In genomic region chr4:136247729-136248463, GRCm38 (mm10) we compare ENCODE assay signal across 8 mouse cellular contexts. TPM values are rescaled to one million over a fixed set of nuclear protein-coding genes. Genes with fewer than 3 reads are reported as not detected.
A peak's percentile ranks its signal among the peaks of the same experiment; 100 is the strongest.
DNase-seq lines count a peak whose midpoint lies in the region; ATAC-seq and TF ChIP-seq lines count a peak whose summit lies in the region.

Gene Tcea3, plus strand, starts transcription at chr4:136247729.

- H3K4me1 ChIP-seq in hindbrain, embryonic 14.5 days (replicated peaks; ENCODE audit: control insufficient read depth, insufficient read depth, low read length) = peaks cover 14% of the 10 kb centered on the region
- peaks cover 19% of the 10 kb centered on the region for H3K4me1 ChIP-seq in liver, adult 2 months (ENCODE audit: control insufficient read depth, insufficient read depth, low read length)

- TF ChIP-seq CTCF in C2C12 (IDR thresholded peaks at IDR 0.05; ENCODE audit: control insufficient read depth, insufficient read depth, insufficient read length) = no peak
- TF ChIP-seq CTCF in liver, adult 2 months (IDR thresholded peaks at IDR 0.05; ENCODE audit: low read depth, low read length) = no peak

- DNase-seq in T-cell, adult 2 months (ENCODE audit: low spot score) = peak; percentile 10
- peak; percentile 74 for DNase-seq in gastrocnemius, adult 18-20 months (ENCODE audit: low spot score)
- no peak for DNase-seq in hindbrain, embryonic 14.5 days (ENCODE audit: low spot score)
- peak; percentile 57 for DNase-seq in liver, adult 2 months (ENCODE audit: extremely low read depth, low read depth, low spot score)
- DNase-seq in neural tube, embryonic 10.5 days (ENCODE audit: extremely low spot score, low spot score) = peak; percentile 71
- DNase-seq in layer of hippocampus, postnatal 14 days (ENCODE audit: low spot score in 2 of 2) = no peak
- DNase-seq in frontal cortex, postnatal 14 days (ENCODE audit: low spot score in 2 of 2) = no peak

- H3K27me3 ChIP-seq in C2C12 (ENCODE audit: control insufficient read depth, insufficient read depth, insufficient read length) = no peaks in the 10 kb centered on the region
- H3K27me3 ChIP-seq in hindbrain, embryonic 14.5 days (ENCODE audit: control insufficient read depth, insufficient read depth, low read length) = peaks cover 71% of the 10 kb centered on the region
- H3K27me3 ChIP-seq in liver, adult 2 months (ENCODE audit: control insufficient read depth, insufficient read depth, low read length) = no peaks in the 10 kb centered on the region

- H3K9me3 ChIP-seq in hindbrain, embryonic 14.5 days (ENCODE audit: control insufficient read depth, low read length) = no peaks in the 10 kb centered on the region

- TF ChIP-seq POLR2A in liver, adult 2 months (IDR thresholded peaks at IDR 0.05; ENCODE audit: extremely low read depth, insufficient read depth, low read length) = peak; percentile 34; the same call in 1 of the 2 replicates

- peak within 1 kb of the TSS; percentile 11 for H3K4me3 ChIP-seq in C2C12 (ENCODE audit: insufficient read depth, poor library complexity, severe bottlenecking)
- peak within 1 kb of the TSS; percentile 32 for H3K4me3 ChIP-seq in hindbrain, embryonic 14.5 days (replicated peaks; ENCODE audit: low read length)
- H3K4me3 ChIP-seq in liver, adult 2 months (ENCODE audit: insufficient read depth, low read depth, low read length) = peak within 1 kb of the TSS; percentile 78

- no peaks in the 10 kb centered on the region for H3K79me3 ChIP-seq in C2C12 (ENCODE audit: low read depth)

- H3ac ChIP-seq in C2C12 (ENCODE audit: control insufficient read depth, insufficient read length, low read depth) = peak within 1 kb of the TSS; percentile 62

- ATAC-seq in hindbrain, embryonic 14.5 days (ENCODE audit: low FRiP score) = no peak

- H3K79me2 ChIP-seq in C2C12 (ENCODE audit: control insufficient read depth, insufficient read depth) = no peaks in the 10 kb centered on the region
- H3K79me2 ChIP-seq in liver, adult 2 months (ENCODE audit: control insufficient read depth, insufficient read depth, low read length) = no peaks in the 10 kb centered on the region

- peak within 1 kb of the TSS; percentile 62 for H3K4me2 ChIP-seq in hindbrain, embryonic 14.5 days (replicated peaks)

- WGBS in hindbrain, embryonic 14.5 days = under 1% methylated on average over 45 of the region's 46 CpGs
- WGBS in liver, adult 2 months = 1% methylated on average over 46 of the region's 46 CpGs

- H3K9ac ChIP-seq in hindbrain, embryonic 14.5 days = peak within 1 kb of the TSS; percentile 1; the same call in 1 of the 2 replicates
- H3K9ac ChIP-seq in liver, adult 2 months (ENCODE audit: low read depth, low read length) = peak within 1 kb of the TSS; percentile 73

- no peak within 1 kb of the TSS for H3K27ac ChIP-seq in hindbrain, embryonic 14.5 days
- peak within 1 kb of the TSS; percentile 70 for H3K27ac ChIP-seq in liver, adult 2 months (replicated peaks; ENCODE audit: insufficient read depth, low read depth, low read length)

- H3K36me3 ChIP-seq in C2C12 (ENCODE audit: control insufficient read depth, insufficient read depth) = no peaks in the 10 kb centered on the region
- no peaks in the 10 kb centered on the region for H3K36me3 ChIP-seq in hindbrain, embryonic 14.5 days (replicated peaks; ENCODE audit: control insufficient read depth, insufficient read depth)
- peaks cover 2% of the 10 kb centered on the region; the same call in 1 of the 2 replicates for H3K36me3 ChIP-seq in liver, adult 2 months (ENCODE audit: control insufficient read depth, insufficient read depth, low read length)

TF ChIP-seq in C2C12, 6 proteins besides CTCF, POLR2A, EP300 and RAD21:
- no peak for TF ChIP-seq CEBPB (IDR thresholded peaks at IDR 0.05; ENCODE audit: low read depth)
- TF ChIP-seq MYOD1 (IDR thresholded peaks at IDR 0.05; ENCODE audit: control insufficient read depth, insufficient read length, low read depth) = no peak
- no peak for TF ChIP-seq FOSL1 (IDR thresholded peaks at IDR 0.05; ENCODE audit: insufficient read depth, low read length, poor library complexity, severe bottlenecking)
- no peak for TF ChIP-seq USF1 (IDR thresholded peaks at IDR 0.05; ENCODE audit: low read depth)
- TF ChIP-seq MYOG (IDR thresholded peaks at IDR 0.05; ENCODE audit: control insufficient read depth, extremely low read depth, insufficient read length) = no peak
- no peak for TF ChIP-seq MAX (IDR thresholded peaks at IDR 0.05)

RNA-seq across cellular contexts. Expression of gene Tcea3, which starts in this region (rescaled TPM):
- 2.8 TPM for polyA plus RNA-seq in C2C12 (2012; fragmentation: generic; extraction: Trizol)
- 100 to 1,000 TPM; 379 to 395 TPM for total RNA-seq in gastrocnemius, adult 18-20 months (2021)
- polyA plus RNA-seq in hindbrain, embryonic 14.5 days (2014; fragmentation: Nextera tagmentation; extraction: Ambion mirVana) = 1.2 and 2.0 TPM in 2 replicates
- total RNA-seq in liver, adult 2 months (2014; rRNA removed) = 34.8 and 39.3 TPM in 2 replicates
- polyA plus RNA-seq in liver, adult 2 months (2012; rRNA removed) = 20.1 and 28.9 TPM in 2 replicates
- total RNA-seq in layer of hippocampus, postnatal 14 days (2021) = under 1 TPM; 0.31 to 0.44 TPM

Comparison
In these comparisons a context has a peak if more than half of its experiments do, and no peak if none do; other contexts are left out.
1. RNA of gene Tcea3 (total RNA-seq): 379 to 395 TPM in gastrocnemius, adult 18-20 months and 34.8 to 39.3 TPM in liver, adult 2 months; 0.31 to 0.44 TPM in layer of hippocampus, postnatal 14 days; every median in the first group is over 10 times any median in the second.
2. H3K4me3 ChIP-seq: peak in every context shown above with its lines; median percentile 78 in liver, adult 2 months; 32 in hindbrain, embryonic 14.5 days; 11 in C2C12.
3. DNase-seq: peak in T-cell, adult 2 months (single experiment), gastrocnemius, adult 18-20 months (single experiment), liver, adult 2 months (single experiment) and neural tube, embryonic 10.5 days (single experiment); none in hindbrain, embryonic 14.5 days (single experiment), layer of hippocampus, postnatal 14 days (0 of 2) and frontal cortex, postnatal 14 days (0 of 2).